Mouse (Mus musculus) heart, postnatal 10 days (tissue): Measurements from ENCODE around the gene Paf1. TPM values are rescaled to one million over a fixed set of nuclear protein-coding genes. Genes with fewer than 3 reads are reported as not detected.

Source experiments
- DNase-seq, 2 experiments: peaks; one replicate each; pipeline ENCODE4 v3.0.0; 2021
- intact Hi-C: fragments of 180-260 bp; cut with DNase I; formaldehyde crosslinking; loops from one replicate; pipeline ENCODE4 v1.15.1; 2025
- total RNA-seq, 2 experiments: library from RNA; stranded (reverse); gene quantifications; 2 replicates each; pipeline ENCODE4 v1.2.3; 2021

Paf1 gene
- total RNA-seq, 2 experiments from 2014 or later: 41.7 to 51.2 TPM

DNA sequence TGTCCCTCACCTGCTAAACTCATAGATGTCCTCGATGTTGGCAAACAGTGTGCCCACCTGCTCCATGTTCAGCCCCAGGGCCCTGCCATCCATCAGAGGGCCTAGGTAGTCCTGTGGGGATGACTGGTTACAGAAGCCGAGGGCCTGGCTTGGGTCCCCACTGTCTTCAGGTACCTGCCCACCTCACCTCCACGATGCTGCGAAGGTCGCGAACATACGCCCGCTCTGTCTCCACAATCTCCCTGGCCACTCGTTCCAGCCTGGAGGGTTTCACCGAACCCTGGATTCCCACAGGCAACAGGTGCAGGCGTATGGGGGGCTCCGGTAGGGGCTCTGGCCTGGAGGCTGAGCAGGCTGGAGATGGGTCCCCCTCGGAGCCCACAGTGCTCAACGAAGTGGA, 22.7 kb upstream of the Paf1 start:
- intact Hi-C loops: loop anchor here (1.0 to 10.0 kb wide), 2 partner anchors 20 to 585 kb away; partner anchors contain the start of gene Rps16

DNA sequence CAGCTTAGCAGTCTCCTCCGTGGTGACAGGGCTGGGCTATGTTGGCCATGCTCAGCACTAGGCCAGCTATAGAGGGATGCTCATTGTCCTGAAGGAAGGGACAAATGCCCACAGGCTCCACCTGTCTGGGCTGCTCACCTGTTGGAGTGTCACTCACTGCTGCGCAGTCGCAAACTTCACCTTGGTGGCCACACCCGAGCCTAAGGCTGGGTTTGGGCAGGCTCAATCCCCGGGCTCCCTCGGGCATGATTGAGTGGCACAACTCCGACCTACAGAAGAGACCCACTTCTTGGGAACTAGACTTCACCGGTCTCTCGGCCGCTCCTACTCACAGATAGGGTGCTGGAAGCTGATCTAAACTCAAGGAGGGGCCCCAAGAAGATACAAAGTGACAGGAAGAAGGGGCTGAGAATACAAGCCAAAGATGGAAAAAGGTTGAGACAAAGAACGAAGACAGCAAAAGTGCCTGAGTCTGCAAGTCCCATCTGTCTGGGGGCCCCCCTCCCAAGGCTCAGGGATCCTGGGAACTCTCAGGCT, 21.7 kb upstream of the Paf1 start:
- peak in 1 of 2 experiments; percentile 26 for DNase-seq
- intact Hi-C loops: loop anchor here (1.0 to 10.0 kb wide), 2 partner anchors 21 to 584 kb away; partner anchors contain the start of gene Rps16

More for the DNA sequence above, 22.7 kb upstream of the Paf1 start:
- DNase-seq: no peak

DNA sequence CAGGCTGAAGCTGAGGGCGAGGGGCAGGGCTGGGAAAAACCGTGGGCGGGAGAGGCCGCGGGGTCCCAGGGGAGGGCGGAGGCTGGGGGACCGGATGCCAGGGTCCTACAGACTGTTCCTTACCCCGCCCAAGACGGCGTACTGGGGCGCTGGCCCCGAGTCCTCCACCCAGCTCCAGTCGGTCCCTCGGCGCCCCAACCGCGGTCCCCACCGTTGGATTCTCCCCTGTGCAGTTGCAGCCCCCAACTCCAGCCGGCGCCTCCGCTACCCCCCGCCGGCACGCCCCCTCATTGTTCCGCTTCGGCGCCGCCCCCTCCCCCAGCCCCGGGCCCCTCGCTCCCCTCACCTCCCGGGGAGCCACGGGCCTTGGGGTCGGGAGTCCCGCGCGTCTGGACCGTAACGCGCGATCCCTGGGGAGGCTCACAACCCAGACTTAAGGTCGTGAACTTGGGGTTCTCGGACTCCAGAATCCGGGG, 21.2 kb upstream of the Paf1 start:
- intact Hi-C loops: loop anchor here (10.0 kb wide), 1 partner anchor 583 kb away; no protein-coding TSS in a partner anchor
- peak; percentile 83 to 85 for DNase-seq

DNA sequence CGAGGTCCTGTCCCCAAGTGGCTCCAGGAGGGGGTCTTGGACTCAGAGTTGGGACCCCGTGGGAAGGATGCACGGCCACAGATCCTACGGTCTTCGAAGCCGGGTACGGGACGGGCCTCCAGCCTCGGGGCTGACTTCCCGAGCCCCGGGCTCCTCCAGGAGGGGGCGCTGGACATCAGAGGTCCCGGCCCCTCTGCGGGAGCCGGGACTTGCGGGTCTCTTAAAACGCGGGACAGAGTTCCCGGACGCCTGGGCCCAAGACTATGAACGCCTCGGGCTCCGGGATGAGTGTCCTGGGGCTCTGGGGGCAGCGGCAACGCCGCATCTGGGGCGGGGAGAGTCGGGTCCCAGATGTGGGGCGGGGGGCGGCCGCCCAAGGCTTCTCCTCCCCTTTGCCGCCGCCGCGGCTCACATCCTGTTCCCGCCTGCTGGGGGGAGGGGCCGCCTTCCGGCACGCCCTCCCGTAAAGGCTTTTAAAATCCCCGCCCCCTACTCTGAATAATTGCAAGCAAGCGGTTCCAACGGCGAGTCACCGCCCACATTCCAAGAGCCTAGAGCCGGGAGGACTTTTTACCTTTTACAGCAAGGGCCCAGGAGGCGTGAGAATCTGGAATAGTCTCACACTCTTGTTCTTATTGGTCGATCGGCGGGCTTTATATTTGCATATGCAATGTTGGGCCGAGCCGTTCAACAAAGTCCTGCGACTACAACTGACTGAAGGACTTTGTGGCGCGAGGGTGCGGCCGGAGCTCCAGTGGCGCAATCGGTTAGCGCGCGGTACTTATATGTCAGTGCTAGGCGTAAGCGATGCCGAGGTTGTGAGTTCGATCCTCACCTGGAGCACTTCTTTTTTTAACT, 20.3 kb upstream of the Paf1 start, which contains the start of gene Plekhg2:
Gene Plekhg2 (minus strand): TSS at position 349 of the 858 bp plus-strand sequence.
- peak; percentile 98 to 99 for DNase-seq
- intact Hi-C loops: loop anchor here (1.0 to 10.0 kb wide), 2 partner anchors 14 to 582 kb away; no protein-coding TSS in a partner anchor

DNA sequence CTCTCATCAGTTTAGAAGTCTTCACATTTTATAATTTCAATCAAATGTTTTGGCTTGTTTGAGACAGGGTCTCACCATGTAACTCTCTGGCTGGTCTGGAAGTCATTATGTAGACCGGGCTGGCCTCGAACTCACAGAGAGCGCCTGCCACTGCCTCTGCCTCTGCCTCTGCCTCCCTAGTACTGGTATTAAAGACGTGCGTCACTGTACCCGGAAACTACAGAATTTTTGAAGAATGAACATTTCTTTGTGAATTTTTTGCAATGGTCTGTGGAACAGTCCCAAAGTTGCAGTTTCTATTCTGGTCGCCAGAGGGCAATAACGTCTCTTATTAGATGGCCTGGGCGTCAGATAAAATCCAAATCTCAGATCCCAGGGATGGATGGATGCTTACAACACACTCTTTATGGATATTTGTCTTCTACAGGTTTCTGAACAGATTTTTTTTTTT, 19.6 kb upstream of the Paf1 start:
- peak; percentile 89 to 91 for DNase-seq
- intact Hi-C loops: loop anchor here (1.0 to 10.0 kb wide), 2 partner anchors 13 to 582 kb away; no protein-coding TSS in a partner anchor

DNA sequence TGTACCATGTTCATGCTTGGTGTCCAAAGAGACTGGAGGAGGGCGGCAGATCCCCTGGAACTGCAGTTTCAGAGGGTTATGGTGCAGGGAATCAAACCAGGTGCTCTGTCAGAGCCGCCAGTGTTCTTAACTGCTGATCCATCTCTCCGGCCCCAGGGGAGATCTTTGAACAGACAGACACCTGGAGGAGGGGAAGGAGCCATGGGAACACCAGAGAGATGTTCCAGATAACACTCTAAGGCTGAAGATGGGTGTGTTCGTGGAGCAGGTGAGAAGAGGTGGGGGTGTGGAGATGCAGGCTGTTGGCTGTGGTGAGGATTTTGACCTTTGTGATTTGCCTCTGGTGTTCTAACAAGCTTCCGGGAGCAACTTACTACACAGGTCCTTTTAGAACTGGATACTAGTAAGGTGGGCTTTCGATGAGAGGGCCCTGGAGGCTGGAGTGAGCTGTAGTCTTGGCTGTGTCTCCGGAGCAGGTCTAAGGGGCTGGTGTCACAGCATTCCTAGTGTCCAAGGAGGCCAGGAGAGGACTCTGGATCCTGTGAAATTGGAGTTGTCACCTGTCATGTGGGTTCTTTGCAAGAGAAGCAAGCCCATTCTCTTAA, 18.8 kb upstream of the Paf1 start:
- intact Hi-C loops: loop anchor here (1.0 to 10.0 kb wide), 2 partner anchors 12 to 581 kb away; no protein-coding TSS in a partner anchor
- no peak for DNase-seq

DNA sequence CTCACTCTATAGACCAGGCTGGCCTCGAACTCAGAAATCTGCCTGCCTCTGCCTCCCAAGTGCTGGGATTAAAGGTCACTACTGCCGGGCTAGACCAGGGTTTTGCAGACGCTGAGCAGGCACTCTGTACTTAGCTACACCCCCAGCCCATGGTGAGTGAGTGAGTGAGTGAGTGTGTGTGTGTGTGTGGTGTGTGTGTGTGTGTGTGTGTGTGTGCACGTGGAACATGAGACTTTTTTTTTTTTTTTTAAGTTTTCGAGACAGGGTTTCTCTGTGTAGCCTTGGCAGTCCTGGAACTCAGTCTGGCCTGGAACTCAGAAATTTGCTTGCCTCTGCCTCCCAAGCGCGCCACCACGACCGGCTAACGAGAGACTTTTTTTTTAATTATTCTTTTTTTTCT, 18.1 kb upstream of the Paf1 start:
- intact Hi-C loops: loop anchor here (10.0 kb wide), 1 partner anchor 580 kb away; no protein-coding TSS in a partner anchor
- peak in 1 of 2 experiments; percentile 24 for DNase-seq

DNA sequence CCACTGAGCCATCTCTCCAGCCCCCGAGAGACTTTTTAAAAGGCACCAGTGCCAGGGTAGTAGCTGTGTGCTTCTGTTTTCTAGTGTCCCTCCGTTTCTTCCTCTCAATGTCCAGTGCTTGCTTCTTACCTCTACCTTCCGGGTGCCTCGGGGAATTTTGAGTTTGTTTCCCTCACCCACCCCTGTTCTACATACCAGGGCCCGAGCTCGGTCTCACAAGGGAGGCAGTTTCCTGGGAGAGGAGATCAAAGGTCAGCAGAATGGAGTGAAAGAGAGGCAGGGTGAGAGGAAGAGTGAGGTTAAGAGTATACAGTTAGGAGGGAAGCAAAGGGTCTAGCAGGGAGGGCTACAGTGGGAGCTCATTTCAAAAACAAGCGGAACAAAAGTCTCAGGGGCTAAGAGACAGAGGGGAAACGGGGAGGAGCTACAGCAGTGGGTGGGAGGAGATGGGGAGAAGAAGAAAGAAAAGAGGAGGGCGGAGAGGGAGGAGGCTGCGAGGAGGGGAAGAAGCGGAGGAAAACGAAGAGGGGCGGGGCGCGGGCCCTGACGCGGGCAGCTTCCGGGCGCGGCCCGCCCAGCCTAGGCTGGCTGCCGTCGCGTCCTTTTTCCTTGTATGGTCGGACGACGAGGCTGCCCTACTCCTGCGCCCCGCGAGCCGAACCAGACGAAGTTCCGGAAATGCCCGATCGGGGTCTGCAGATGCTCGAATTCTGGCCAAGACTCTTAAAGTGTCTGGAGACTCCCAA, 17.4 kb upstream of the Paf1 start:
- peak; percentile 93 to 94 for DNase-seq
- intact Hi-C loops: loop anchor here (10.0 kb wide), 1 partner anchor 579 kb away; no protein-coding TSS in a partner anchor

DNA sequence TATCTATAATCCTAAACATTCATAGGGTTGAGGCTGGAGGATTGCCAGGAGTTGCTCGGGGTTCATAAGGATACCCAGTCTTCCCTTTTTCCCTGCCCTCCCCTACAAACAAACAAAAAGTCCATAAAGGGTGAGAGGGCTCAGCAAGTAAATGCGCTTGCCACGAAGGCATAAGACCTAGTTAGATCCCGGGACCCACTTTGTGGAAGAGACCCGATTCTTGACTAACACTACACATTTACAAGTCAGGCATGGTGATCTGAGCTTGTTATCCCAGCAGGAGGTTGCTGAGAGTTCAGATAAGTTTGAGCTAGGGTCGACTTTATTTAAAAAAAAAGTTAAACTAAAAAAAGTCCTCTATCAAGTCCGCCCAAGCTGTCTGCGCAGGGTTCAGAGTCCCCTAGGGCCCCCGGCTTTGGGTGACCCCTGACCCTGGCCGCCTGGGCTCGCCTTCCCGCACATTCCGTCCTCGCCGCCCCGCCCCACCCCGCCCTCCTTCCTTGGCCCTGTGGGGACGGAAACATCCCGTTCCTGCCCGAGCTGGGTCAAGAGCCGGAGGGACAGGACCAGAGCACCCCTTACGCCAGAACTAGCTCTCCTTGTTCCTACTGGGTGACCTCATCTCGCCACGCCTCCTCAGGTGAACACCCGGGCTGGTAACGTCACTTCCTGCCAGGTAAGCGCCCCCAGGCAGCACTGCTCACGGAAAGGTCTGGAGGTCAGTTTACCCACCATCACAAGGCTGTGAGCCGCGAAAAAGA, 16.6 kb upstream of the Paf1 start:
- intact Hi-C loops: loop anchor here (10.0 kb wide), 1 partner anchor 579 kb away; no protein-coding TSS in a partner anchor

DNA sequence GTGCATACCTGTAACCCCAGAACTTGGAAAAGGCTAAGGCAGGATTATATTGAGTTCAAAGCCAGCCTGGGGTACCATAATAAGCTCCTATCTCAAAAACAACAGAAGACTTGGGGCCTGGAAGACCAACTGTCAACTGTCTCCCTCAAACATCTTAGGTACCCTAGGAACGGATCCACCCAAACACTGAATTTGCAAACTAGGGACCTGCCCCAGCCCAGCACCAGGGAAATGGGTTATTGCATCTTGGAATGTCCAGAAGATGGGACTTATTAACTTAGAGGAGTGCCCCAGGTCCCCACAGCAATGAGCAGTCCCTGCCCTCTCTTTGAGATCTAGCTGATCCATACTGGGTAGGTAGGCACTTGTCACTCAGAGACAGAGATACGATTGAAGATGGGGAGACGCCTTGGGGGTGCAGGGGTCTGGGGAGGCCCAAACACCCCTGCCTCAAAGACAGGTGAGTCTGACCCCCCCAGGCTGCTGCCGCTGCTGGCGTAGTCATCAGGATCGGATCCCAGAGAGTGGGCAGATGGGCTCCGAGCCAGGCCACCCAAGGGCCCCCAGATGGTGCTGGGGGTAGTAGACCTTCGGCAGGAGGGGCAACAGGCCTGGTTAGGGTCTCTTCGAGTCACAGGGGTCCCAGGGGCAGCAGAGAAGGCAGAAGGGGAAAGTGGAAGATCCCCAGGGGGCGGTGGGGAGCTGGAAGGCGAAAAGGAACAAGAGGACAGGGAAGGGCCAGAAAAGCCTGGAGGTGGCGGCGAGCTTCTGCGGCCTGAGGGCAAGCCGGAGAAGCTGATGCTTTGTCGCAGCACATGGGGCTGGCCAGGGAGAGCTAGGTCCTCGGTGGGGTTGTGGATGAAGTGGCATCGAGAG, 15.3 kb upstream of the Paf1 start:
- peak; percentile 28 to 41 for DNase-seq
- intact Hi-C loops: loop anchor here (10.0 kb wide), 1 partner anchor 577 kb away; no protein-coding TSS in a partner anchor

More for the DNA sequence above, 16.6 kb upstream of the Paf1 start:
- peak; percentile 80 to 87 for DNase-seq

DNA sequence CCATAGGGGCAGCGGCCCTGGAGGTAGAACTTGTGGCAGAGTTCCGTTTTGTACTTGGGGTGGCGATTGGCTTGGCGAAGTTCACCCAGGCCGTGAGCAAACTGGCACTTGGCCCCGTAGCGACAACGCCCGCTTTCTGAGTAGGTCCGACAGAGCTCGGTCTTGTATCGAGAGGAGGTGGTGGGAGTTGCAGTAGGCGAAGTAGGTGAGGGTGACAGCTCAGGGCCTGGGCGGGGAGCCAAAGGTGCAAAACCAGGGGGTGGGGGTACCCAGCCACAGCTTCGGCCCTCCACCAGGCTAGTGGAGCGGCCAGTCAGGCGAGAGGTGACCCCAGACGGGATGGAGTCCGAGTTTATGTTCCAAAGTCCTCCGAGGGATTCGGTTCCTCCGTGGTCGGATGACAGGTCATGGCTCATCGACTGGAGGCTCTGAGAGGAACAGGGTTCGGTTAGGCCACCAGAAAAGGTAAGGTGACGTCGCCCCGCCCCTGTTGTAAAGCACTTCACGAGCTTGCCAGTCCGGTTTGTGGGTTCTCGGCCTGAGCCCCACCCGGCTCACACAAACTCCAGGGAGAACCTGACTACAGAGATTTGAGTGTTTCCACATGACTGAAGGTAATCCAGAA, 14.6 kb upstream of the Paf1 start:
- DNase-seq: peak; percentile 72 to 76
- intact Hi-C loops: loop anchor here (10.0 kb wide), 1 partner anchor 577 kb away; no protein-coding TSS in a partner anchor

DNA sequence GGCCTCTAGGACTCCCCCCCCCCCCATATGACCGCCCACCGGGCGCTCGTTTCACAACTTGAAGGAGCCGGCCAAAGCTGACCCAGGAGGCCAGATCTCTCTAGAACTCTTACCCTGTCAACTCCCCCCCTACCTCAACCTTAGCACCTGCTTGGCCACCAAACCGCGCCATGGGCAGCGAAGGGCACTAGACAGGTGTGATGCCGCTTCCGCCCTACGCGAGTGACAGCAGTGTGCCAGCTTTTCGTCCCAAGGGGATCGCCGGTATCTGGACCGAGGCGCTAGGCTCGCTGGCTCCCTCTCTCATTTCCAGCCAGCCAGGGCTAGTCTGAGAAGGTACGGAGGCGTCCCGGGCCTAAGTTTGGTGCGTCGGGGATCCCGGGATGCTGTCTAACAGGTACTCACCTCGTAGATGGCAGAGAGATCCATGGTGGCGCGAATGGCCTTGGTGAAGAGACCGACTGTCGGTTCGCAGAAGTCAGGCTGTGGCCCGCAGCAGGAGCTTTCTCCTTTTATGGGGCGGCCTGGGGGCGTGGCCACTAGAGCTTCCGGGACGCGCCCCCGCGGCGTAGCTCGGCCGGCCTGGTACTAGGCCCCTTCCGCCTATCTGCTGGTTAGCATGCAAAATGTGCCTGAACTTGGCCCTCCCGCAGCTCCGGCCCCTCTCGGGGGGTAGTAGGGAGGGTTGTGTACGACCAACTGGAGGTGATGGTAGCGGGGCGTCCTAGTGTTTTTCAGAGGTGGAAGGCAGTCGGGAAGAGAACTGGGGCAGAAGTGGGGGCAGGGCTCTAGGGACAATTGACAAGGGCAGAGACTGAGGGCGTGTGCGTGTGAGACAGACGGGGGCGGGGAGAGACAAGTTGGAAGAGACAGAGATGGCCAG, 13.7 kb upstream of the Paf1 start:
- DNase-seq: peak; percentile 97
- intact Hi-C loops: loop anchor here (10.0 kb wide), 1 partner anchor 576 kb away; no protein-coding TSS in a partner anchor

DNA sequence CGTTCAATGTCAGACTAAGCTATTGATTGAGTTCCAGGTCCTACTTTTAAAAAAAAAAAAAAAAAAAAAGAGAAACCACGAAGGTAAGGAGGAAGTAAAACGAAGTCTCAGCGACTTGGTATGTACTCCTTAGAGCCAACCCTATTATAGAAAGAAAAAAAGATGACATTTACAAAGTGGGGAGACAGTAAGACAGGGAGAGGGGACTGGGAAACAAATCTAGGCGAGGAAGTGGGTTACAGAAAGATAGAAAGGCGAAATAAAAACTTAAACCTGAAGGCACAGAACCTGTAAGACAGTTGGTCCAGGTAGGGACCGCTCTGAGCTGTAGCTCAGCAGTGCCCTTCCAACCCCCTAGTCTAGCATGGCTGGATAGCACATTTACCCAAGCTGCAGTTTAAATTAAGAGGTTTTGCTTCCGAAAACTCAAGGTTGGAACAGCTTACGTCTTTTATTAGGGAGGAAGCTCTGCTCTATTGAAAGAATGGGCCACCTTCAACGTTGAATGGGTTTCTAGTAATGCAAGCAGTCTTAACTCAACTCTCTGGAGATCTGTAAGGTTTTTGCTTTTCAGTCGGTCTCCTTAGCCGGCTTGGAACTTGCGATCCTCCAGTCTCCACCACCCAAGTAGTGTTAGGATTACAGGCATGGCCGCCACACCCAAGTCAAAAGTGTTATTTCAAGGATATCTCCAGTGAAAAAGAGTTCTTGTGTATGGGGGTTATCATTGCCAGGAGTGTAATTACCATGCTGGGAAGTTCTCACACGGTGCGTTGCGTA, 12.3 kb upstream of the Paf1 start, which contains the start of gene Zfp36:
Gene Zfp36 (minus strand): TSS at position 17 of the 780 bp plus-strand sequence.
- DNase-seq: no peak
- intact Hi-C loops: no loop called here

DNA sequence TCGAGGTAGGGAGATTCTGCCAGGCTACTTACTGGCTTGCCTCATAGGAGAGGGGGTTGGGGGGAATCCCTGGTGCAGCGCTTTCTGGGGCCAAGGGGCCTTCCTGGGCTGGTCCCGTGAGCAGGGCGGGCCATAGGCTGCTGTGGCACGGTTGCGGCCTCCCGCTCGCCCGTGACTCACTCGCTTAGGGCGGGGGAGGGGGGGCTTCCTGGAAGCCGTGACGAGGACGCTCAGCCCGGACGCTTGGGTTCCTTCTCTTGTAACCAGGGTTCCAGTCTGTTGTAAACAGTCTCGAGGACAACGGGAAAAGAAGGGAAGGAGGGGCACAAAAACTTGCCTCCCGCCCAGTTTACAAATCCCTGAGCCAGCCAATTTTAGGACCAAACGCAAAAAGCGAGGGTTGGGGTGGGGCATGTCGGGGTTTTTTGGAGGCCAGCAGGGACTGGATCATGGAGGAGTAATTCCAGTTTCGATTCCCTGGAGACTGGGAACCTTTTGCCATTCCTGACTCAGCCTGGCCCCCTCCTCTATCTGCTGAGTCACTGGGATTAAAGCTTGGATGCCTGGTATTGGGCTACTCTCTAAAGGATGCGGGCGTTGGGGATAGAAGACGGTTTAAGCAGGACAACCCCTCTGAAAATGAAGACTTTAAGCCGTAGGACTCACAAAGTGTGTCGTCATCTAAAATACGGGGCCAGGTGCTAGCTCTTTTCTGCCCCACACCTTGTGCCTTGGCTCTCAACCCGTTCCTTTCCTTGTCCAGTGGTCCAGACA, 11.5 kb upstream of the Paf1 start:
- intact Hi-C loops: no loop called here
- DNase-seq: peak; percentile 87 to 89

DNA sequence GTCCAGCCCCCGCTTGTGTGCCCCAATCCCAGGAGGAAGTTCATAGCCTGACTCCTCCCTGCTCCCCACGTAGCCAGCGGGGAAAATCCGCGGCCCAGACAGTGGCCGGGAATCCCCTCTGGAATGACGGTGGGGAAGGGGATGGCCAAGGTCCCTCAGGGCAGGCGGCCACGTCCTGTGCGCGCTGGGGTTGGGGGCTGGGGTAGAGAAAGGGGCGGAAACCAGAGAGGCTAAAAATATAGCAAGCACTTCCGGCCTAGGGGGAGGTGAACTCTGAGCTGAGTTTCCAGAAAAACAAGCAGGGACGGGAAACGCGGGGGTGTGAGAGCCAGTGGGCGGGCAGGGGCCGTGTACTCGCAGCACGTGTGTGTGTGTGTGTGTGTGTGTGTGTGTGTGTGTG, 10.8 kb upstream of the Paf1 start:
- peak; percentile 93 for DNase-seq
- intact Hi-C loops: no loop called here
